Mouse (Mus musculus) embryonic facial prominence, embryonic 10.5 days (tissue): Measurements from ENCODE around the gene Grhl1. TPM values are rescaled to one million over a fixed set of nuclear protein-coding genes. Genes with fewer than 3 reads are reported as not detected.
"Not testable (repeated sequence)": the region's sequence is repeated elsewhere in the genome, so short reads cannot be mapped to it uniquely, and the experiment has no call there.

Source experiments
- DNase-seq: peaks from one replicate; pipeline ENCODE4 v3.0.0-alpha.2; 2017; ENCODE audit warnings: low spot score
- H3K27ac ChIP-seq: fragments of 300-500 bp; sonication (generic); replicated peaks from 2 replicates; pipeline ENCODE4 v1.5.1; 2016; ENCODE audit warnings: mild to moderate bottlenecking
- H3K27me3 ChIP-seq: fragments of 300-500 bp; sonication (generic); replicated peaks from 2 replicates; pipeline ENCODE4 v1.6.1; 2016; ENCODE audit warnings: low read depth, mild to moderate bottlenecking; ENCODE audit not compliant: poor library complexity, severe bottlenecking
- H3K36me3 ChIP-seq: fragments of 300-500 bp; sonication (generic); replicated peaks from 2 replicates; pipeline ENCODE4 v1.6.1; 2016; ENCODE audit warnings: mild to moderate bottlenecking, moderate library complexity
- H3K4me1 ChIP-seq: fragments of 300-500 bp; sonication (generic); 2 replicates; pipeline ENCODE4 v1.6.1; 2016
- H3K4me3 ChIP-seq: fragments of 300-500 bp; sonication (generic); 2 replicates; pipeline ENCODE4 v1.5.1; 2016; ENCODE audit warnings: mild to moderate bottlenecking, moderate library complexity
- H3K9me3 ChIP-seq: fragments of 300-500 bp; sonication (generic); 2 replicates; pipeline ENCODE4 v1.6.1; 2016; ENCODE audit warnings: mild to moderate bottlenecking
- WGBS: fragments of 180-500 bp; shearing (Covaris S2); methylation state at CpG from one replicate; pipeline ENCODE4 v1.1.7; 2016; 5-methylcytosine and 5-hydroxymethylcytosine counted together
- polyA plus RNA-seq: library from polyadenylated mRNA; unstranded; fragments of >200 nt; fragmentation: Nextera tagmentation; extraction: Ambion mirVana; gene quantifications from 2 replicates; pipeline ENCODE4 v1.2.1, GENCODE M21; 2016

Gene Grhl1
- polyA plus RNA-seq, 1 experiment from 2014 or later: 0.72 TPM

DNA sequence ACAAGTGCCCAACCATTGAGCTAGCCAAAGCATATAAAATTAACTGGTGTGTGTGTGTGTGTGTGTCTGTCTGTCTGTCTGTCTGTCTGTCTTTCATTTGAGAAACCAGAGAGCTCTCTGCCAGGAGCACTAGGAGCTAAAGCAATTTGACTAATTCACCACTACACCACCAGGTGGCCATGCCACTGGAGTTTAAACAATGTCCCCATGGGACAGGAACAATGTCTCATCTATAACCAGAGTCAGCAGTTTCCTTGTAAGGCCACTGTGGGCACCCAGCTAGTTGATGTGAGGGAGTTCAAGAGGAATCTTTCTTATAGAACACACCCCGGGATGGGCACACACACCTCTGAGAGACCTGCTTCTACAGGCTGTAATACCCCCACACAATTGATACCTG lies 58.1 kb downstream of the Grhl1 start:
- DNase-seq: peak; percentile 12
- no peaks in the 10 kb centered on the region for H3K9me3 ChIP-seq
- H3K4me1 ChIP-seq: peaks cover 9% of the 10 kb centered on the region; the same call in 1 of the 2 replicates
- WGBS: 73% methylated on average over 1 of the region's 1 CpGs
- no peak overlapping the region for H3K27ac ChIP-seq
- H3K4me3 ChIP-seq: no peak overlapping the region
- no peaks in the 10 kb centered on the region for H3K36me3 ChIP-seq
- no peaks in the 10 kb centered on the region for H3K27me3 ChIP-seq

GRCm38 (mm10) chr12:24632404-24632803 lies 60.3 kb downstream of the Grhl1 start:
- H3K27me3 ChIP-seq: no peaks in the 10 kb centered on the region
- WGBS: 76% methylated on average over 4 of the region's 4 CpGs
- no peak overlapping the region for H3K27ac ChIP-seq
- no peaks in the 10 kb centered on the region for H3K36me3 ChIP-seq
- H3K4me1 ChIP-seq: peaks cover 12% of the 10 kb centered on the region; the same call in 1 of the 2 replicates
- no peak overlapping the region for H3K4me3 ChIP-seq
- no peak for DNase-seq
- no peaks in the 10 kb centered on the region for H3K9me3 ChIP-seq

DNA sequence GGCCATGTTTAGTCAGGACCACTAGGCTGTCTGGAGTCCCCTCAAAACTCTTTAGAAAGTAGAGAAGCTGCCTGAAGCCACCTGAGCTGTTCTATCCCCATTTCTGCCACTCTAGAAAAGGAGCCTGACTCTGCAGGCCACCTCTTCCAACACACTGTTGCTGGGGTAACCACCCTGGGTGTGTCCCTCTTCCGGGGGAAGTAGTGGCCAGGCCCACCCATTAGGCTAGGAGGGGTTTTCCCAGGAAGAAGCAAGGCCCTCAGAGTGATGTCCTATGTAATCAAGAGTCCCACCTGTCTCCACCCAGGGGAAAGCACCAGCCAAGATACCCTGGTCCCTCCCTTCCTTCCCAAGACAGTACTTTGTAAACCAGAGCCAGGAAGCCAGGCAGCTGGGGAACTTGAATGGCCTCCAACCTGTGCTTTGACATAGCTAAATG lies 61.7 kb downstream of the Grhl1 start:
- WGBS: 71% methylated on average over 1 of the region's 1 CpGs
- Histone ChIP-seq H3K4me3 (no peak overlapping the region), H3K27ac (no peak overlapping the region; the same call in 1 of the 2 replicates), H3K4me1 (peaks cover 12% of the 10 kb centered on the region; the same call in 1 of the 2 replicates), H3K9me3 (no peaks in the 10 kb centered on the region), H3K36me3 (no peaks in the 10 kb centered on the region), H3K27me3 (no peaks in the 10 kb centered on the region)
- DNase-seq: no peak

DNA sequence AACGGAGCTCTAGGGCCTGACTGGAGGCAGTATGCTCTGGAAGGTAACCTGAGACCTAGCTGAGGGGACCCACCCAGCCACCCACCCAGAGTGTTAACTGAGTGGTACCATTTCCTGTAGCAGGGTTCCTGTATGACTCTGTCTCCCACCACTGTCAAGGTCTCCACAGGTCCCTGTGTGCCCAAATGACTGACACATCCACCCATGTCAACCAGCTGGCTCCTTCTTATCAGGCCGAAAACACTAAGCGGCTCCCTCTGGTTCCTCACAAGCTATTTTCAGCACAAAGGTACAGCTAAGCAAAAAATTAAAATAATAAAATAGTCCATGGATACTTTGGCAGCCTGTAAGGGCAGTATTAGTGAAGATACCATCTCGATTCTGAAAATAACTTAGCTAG lies 62.1 kb downstream of the Grhl1 start:
- Histone ChIP-seq H3K27me3 (no peaks in the 10 kb centered on the region), H3K27ac (no peak overlapping the region), H3K9me3 (no peaks in the 10 kb centered on the region), H3K36me3 (no peaks in the 10 kb centered on the region), H3K4me3 (no peak overlapping the region), H3K4me1 (peaks cover 12% of the 10 kb centered on the region; the same call in 1 of the 2 replicates)
- no peak for DNase-seq
- 83% methylated on average over 4 of the region's 4 CpGs for WGBS

DNA sequence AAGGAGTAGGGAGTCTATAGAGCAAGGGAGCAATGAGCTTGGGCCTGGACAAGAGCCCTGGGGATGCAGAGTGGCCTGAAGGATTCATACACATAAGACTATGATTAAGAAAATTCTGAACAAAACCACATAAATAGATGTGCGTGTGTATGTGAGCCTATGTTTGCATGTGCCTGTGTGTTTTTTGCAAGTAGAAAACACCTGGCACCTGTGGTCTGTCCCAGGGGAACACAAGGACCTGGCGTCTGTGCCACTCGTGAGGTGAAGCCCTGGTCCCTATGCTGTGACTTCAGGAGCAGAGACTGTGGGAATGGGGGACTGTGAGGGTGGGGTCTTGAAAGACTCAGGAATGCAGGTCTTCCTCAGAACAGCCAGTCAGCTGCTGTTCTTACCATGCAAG lies 62.6 kb downstream of the Grhl1 start:
- H3K27me3 ChIP-seq: no peaks in the 10 kb centered on the region
- H3K9me3 ChIP-seq: no peaks in the 10 kb centered on the region
- WGBS: 82% methylated on average over 3 of the region's 3 CpGs
- DNase-seq: no peak
- peaks cover 12% of the 10 kb centered on the region; the same call in 1 of the 2 replicates for H3K4me1 ChIP-seq
- H3K4me3 ChIP-seq: no peak overlapping the region
- no peaks in the 10 kb centered on the region for H3K36me3 ChIP-seq
- no peak overlapping the region for H3K27ac ChIP-seq

DNA sequence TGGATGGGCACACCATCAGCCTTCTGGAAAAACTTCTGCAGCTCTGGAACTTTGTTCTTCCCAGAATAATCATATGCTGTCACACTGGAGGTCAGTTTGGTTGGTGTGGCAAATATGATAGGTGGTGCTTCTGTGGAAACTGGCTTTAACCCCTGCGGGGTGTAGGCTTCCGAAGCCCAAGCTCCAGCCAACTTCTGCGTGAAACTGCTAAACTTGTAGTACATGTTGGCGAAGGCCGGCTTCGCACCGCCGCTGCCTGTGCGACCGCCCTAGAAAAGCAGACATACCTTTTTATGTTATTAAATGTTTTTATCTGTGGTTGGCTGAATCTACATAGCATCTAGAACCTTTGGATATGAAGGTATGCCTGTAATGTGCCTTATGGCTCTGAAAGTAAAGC lies 66.7 kb downstream of the Grhl1 start:
- not testable (repeated sequence) for H3K4me3 ChIP-seq, H3K4me1 ChIP-seq, H3K36me3 ChIP-seq, DNase-seq, H3K27ac ChIP-seq, H3K27me3 ChIP-seq, H3K9me3 ChIP-seq
- 94% methylated on average over 10 of the region's 10 CpGs for WGBS

DNA sequence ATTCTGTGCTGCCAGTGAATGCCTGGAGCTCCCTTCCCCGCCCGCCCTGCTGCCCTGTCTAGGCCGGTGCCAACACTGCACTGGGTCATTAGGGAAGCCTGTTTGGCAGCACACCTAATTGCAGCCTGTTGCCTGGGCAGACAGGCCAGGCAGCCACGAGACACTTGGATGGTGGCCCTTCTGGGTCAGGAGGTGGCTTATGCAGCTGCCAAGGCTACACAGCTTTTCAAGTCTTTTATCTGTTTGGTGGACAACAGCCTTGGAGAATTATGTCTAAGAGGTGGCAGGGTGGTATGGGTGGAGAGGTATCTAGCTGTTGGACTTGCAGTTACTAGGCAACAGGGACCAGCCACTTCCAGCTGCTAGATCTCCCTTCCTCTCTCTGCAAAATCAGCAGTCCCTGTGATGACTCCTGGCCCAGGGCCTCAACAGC lies 70.3 kb downstream of the Grhl1 start:
- Histone ChIP-seq H3K4me3 (no peak overlapping the region), H3K36me3 (no peaks in the 10 kb centered on the region), H3K4me1 (no peaks in the 10 kb centered on the region), H3K27ac (0 out of 2 replicates have a peak overlapping the region, but pooled peaks have one; percentile 48), H3K27me3 (no peaks in the 10 kb centered on the region), H3K9me3 (no peaks in the 10 kb centered on the region)
- WGBS: 72% methylated on average over 4 of the region's 4 CpGs
- no peak for DNase-seq

DNA sequence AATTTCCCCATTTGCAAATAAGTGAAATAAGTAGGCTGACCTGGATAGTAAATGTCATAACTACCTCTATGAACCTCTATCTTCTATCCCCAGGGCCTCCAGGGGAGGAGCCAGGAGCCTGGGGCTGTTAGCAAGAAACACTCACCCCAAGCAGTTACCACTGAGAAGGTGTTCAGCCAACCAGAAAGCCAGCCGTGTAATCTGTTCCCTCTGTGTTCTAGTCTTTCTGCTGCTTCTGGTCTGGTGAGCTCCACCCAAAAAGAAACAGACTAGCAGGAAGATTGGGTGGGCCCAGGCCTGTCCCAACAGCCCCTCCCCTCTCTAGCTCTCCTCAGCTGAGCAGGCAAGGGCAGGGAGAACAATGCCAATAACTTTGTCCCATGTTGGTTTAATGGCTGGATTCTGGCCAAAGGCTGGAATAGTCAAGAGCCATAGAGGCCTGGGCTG lies 72.1 kb downstream of the Grhl1 start:
- Histone ChIP-seq H3K4me3 (no peak overlapping the region), H3K27ac (no peak overlapping the region), H3K27me3 (0 out of 2 replicates have a peak, but pooled peaks cover 5% of the 10 kb centered on the region), H3K4me1 (no peaks in the 10 kb centered on the region), H3K36me3 (no peaks in the 10 kb centered on the region), H3K9me3 (no peaks in the 10 kb centered on the region)
- 52% methylated on average over 1 of the region's 1 CpGs for WGBS
- DNase-seq: no peak

- no peak for DNase-seq
- WGBS: 89% methylated on average over 6 of the region's 6 CpGs
- Histone ChIP-seq H3K4me3 (no peak overlapping the region), H3K36me3 (no peaks in the 10 kb centered on the region), H3K4me1 (peaks cover 7% of the 10 kb centered on the region), H3K27ac (no peak overlapping the region), H3K27me3 (peaks cover 12% of the 10 kb centered on the region; the same call in 1 of the 2 replicates), H3K9me3 (no peaks in the 10 kb centered on the region)
Observed at GRCm38 (mm10) chr12:24645901-24646300, 73.8 kb downstream of the Grhl1 start.

GRCm38 (mm10) chr12:24648094-24648493 lies 76.0 kb downstream of the Grhl1 start:
- Histone ChIP-seq H3K27me3 (peaks cover 12% of the 10 kb centered on the region; the same call in 1 of the 2 replicates), H3K27ac (no peak overlapping the region), H3K9me3 (no peaks in the 10 kb centered on the region), H3K4me3 (no peak overlapping the region), H3K4me1 (peaks cover 24% of the 10 kb centered on the region), H3K36me3 (no peaks in the 10 kb centered on the region)
- WGBS: 62% methylated on average over 1 of the region's 1 CpGs
- no peak for DNase-seq

GRCm38 (mm10) chr12:24650415-24651062 lies 78.5 kb downstream of the Grhl1 start:
- H3K36me3 ChIP-seq: peaks cover 23% of the 10 kb centered on the region
- WGBS: 4% methylated on average over 22 of the region's 22 CpGs
- peak overlapping the region; percentile 92 for H3K4me3 ChIP-seq
- peak overlapping the region; percentile 99 for H3K27ac ChIP-seq
- no peak for DNase-seq
- peaks cover 24% of the 10 kb centered on the region for H3K4me1 ChIP-seq
- no peaks in the 10 kb centered on the region for H3K9me3 ChIP-seq
- peaks cover 12% of the 10 kb centered on the region; the same call in 1 of the 2 replicates for H3K27me3 ChIP-seq

DNA sequence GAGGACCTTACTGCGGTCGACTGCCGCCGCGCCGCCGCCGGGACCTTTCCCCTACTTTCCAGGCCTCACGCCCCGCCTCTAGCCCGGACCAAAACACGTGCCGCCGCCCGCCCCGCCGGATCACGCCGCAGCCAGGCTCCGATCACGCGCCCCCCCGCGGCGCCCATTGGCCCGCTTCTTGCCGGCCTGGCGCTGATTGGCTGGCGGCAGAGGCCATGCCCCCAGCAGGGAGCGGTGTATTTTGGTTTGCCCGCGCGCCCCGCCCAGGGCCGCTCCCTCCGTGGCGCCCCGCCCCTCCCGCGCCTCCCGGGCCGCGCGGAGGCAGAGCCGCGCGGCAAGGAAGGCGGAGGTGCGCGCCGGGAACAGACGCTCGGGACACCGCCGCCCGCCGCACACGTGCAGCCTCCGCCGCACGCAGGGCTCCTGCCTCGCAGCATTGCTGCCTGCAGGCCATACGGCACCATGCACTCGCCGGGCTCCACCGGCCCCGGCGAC lies 79.0 kb downstream of the Grhl1 start, which contains the start of gene Klf11:
Gene Klf11, plus strand, starts transcription at position 212 of the 495 bp plus-strand sequence.
- DNase-seq: peak; percentile 99
- H3K27ac ChIP-seq: peak within 1 kb of the TSS; percentile 99
- no peaks in the 10 kb centered on the region for H3K9me3 ChIP-seq
- H3K27me3 ChIP-seq: peaks cover 12% of the 10 kb centered on the region; the same call in 1 of the 2 replicates
- peaks cover 29% of the 10 kb centered on the region for H3K36me3 ChIP-seq
- H3K4me1 ChIP-seq: peaks cover 24% of the 10 kb centered on the region
- under 1% methylated on average over 68 of the region's 68 CpGs for WGBS
- peak within 1 kb of the TSS; percentile 92 for H3K4me3 ChIP-seq
